12 mouse cellular contexts compared by ENCODE assay signal in genomic region chr17:56401051-56401521, GRCm38 (mm10).
A peak's percentile ranks its signal among the peaks of the same experiment; 100 is the strongest.
DNase-seq lines count a peak whose midpoint lies in the region; ATAC-seq and TF ChIP-seq lines count a peak whose summit lies in the region.
"Had no signal": no experiment of that assay in that cellular context is flagged by ENCODE, and none has a peak within 500 bp of the region (broad histone marks: within the 10 kb centered on the region; RNA-seq: fewer than 3 reads in every experiment).

No protein-coding gene starts in this region.

- no peak overlapping the region for H3K4me2 ChIP-seq in intestine, postnatal 0 days (replicated peaks; ENCODE audit: low read depth)
- H3K4me2 ChIP-seq: hindbrain, embryonic 14.5 days had no signal

- H3K27me3 ChIP-seq in intestine, postnatal 0 days (replicated peaks; ENCODE audit: control insufficient read depth, insufficient read depth, low read length), result no peaks in the 10 kb centered on the region

- H3K27ac ChIP-seq in gastrocnemius, adult 2 months, result peak overlapping the region; percentile 71
- H3K27ac ChIP-seq in layer of hippocampus, adult 2 months, result peak overlapping the region; percentile 15; the same call in 1 of the 2 replicates
- no peak overlapping the region for H3K27ac ChIP-seq in intestine, postnatal 0 days (ENCODE audit: low read depth, low read length)
- H3K27ac ChIP-seq: hindbrain, embryonic 14.5 days had no signal

- intact Hi-C loops in gastrocnemius, adult 2 months (cut with DNase I), result loop anchor here (2.0 kb wide), 1 partner anchor 44 kb away; no protein-coding TSS in a partner anchor
- intact Hi-C loops in heart, postnatal 36 days (cut with DNase I), result no loop called here

- H3K36me3 ChIP-seq in intestine, postnatal 0 days (ENCODE audit: control insufficient read depth, insufficient read depth), result peaks cover 75% of the 10 kb centered on the region

- no peaks in the 10 kb centered on the region for H3K9me3 ChIP-seq in intestine, postnatal 0 days (ENCODE audit: control insufficient read depth)

- H3K4me1 ChIP-seq in intestine, postnatal 0 days (replicated peaks; ENCODE audit: control insufficient read depth, insufficient read depth, low read length), result no peaks in the 10 kb centered on the region

- DNase-seq in gastrocnemius, adult 2 months, result peak; percentile 76
- DNase-seq in gastrocnemius, postnatal 25 days, result no peak
- DNase-seq in layer of hippocampus, adult 2 months (ENCODE audit: low spot score in 2 of 2), result no peak
- DNase-seq in layer of hippocampus, adult 18-20 months (ENCODE audit: low spot score in 2 of 2), result no peak
- DNase-seq in cerebellum, adult 8-10 months, result peak; percentile 77
- DNase-seq in heart, postnatal 36 days, result peak; percentile 43 to 44
- no peak for DNase-seq in ovary, postnatal 10 days (ENCODE audit: low spot score)
- DNase-seq: kidney, postnatal 4 days; liver, postnatal 0 days; right cerebral cortex, postnatal 25 days had no signal

- H3K4me3 ChIP-seq in gastrocnemius, adult 2 months, result no peak overlapping the region
- H3K4me3 ChIP-seq in layer of hippocampus, adult 2 months, result no peak overlapping the region
- no peak overlapping the region for H3K4me3 ChIP-seq in intestine, postnatal 0 days (ENCODE audit: low read depth, low read length)

- no peak overlapping the region for H3K9ac ChIP-seq in intestine, postnatal 0 days (ENCODE audit: low read depth, low read length)
- H3K9ac ChIP-seq: hindbrain, embryonic 14.5 days; liver, postnatal 0 days had no signal

- ATAC-seq in intestine, postnatal 0 days, result no peak
- ATAC-seq: liver, postnatal 0 days had no signal

- TF ChIP-seq CTCF in gastrocnemius, adult 2 months (IDR thresholded peaks at IDR 0.05), result no peak
- no peak for TF ChIP-seq CTCF in layer of hippocampus, adult 2 months (conservative IDR thresholded peaks at IDR 0.05)
- TF ChIP-seq CTCF in intestine, postnatal 0 days (IDR thresholded peaks at IDR 0.05; ENCODE audit: low read depth), result no peak

- WGBS in intestine, postnatal 0 days, result 97% methylated on average over 4 of the region's 4 CpGs

Comparison
In these comparisons a context has a peak if more than half of its experiments do, and no peak if none do; other contexts are left out.
1. DNase-seq: peak in gastrocnemius, adult 2 months (single experiment), cerebellum, adult 8-10 months (single experiment) and heart, postnatal 36 days (2 of 2); none in gastrocnemius, postnatal 25 days (single experiment), layer of hippocampus, adult 2 months (0 of 2), layer of hippocampus, adult 18-20 months (0 of 2) and ovary, postnatal 10 days (single experiment).